Mouse (Mus musculus): ENCODE measurements around the gene Exoc7. TPM values are rescaled to one million over a fixed set of nuclear protein-coding genes. Genes with fewer than 3 reads are reported as not detected.

Gene Exoc7
- polyA plus RNA-seq, 1 experiment = 24.1 TPM

- WGBS = 85% methylated on average over 6 of the region's 6 CpGs
- Histone ChIP-seq H3K4me3 (ENCODE audit: low read depth, low read length) (no peak overlapping the region), H3K27ac (ENCODE audit: insufficient read depth, low read depth, low read length) (no peak overlapping the region), H3K36me3 (ENCODE audit: control insufficient read depth, insufficient read depth, low read length) (no peaks in the 10 kb centered on the region), H3K27me3 (ENCODE audit: control insufficient read depth, insufficient read depth, low read length) (peaks cover 10% of the 10 kb centered on the region), H3K4me1 (ENCODE audit: control insufficient read depth, insufficient read depth, insufficient read length, low read length) (peaks cover 8% of the 10 kb centered on the region)
- TF ChIP-seq POLR2A (IDR thresholded peaks at IDR 0.05; ENCODE audit: low read depth, low read length) = no peak
- TF ChIP-seq CTCF (IDR thresholded peaks at IDR 0.05; ENCODE audit: extremely low read depth, insufficient read length, insufficient replicate concordance, low read depth, low read length) = no peak
Measured at GRCm38 (mm10) chr11:116337531-116337930, 30.5 kb upstream of the Exoc7 start.

- 70% methylated on average over 12 of the region's 12 CpGs for WGBS
- H3K36me3 ChIP-seq (ENCODE audit: control insufficient read depth, insufficient read depth, low read length) = no peaks in the 10 kb centered on the region
- no peak for TF ChIP-seq CTCF (IDR thresholded peaks at IDR 0.05; ENCODE audit: extremely low read depth, insufficient read length, insufficient replicate concordance, low read depth, low read length)
- no peak for TF ChIP-seq POLR2A (IDR thresholded peaks at IDR 0.05; ENCODE audit: low read depth, low read length)
- no peak overlapping the region for H3K27ac ChIP-seq (ENCODE audit: insufficient read depth, low read depth, low read length)
- no peak overlapping the region for H3K4me3 ChIP-seq (ENCODE audit: low read depth, low read length)
- peaks cover 10% of the 10 kb centered on the region for H3K27me3 ChIP-seq (ENCODE audit: control insufficient read depth, insufficient read depth, low read length)
- H3K4me1 ChIP-seq (ENCODE audit: control insufficient read depth, insufficient read depth, insufficient read length, low read length) = peaks cover 8% of the 10 kb centered on the region
Measured at GRCm38 (mm10) chr11:116337000-116337399, 30.0 kb upstream of the Exoc7 start.

- no peak for TF ChIP-seq CTCF (IDR thresholded peaks at IDR 0.05; ENCODE audit: extremely low read depth, insufficient read length, insufficient replicate concordance, low read depth, low read length)
- TF ChIP-seq POLR2A (IDR thresholded peaks at IDR 0.05; ENCODE audit: low read depth, low read length) = no peak
- Histone ChIP-seq H3K36me3 (ENCODE audit: control insufficient read depth, insufficient read depth, low read length) (no peaks in the 10 kb centered on the region), H3K4me3 (ENCODE audit: low read depth, low read length) (no peak overlapping the region), H3K27ac (ENCODE audit: insufficient read depth, low read depth, low read length) (no peak overlapping the region), H3K4me1 (ENCODE audit: control insufficient read depth, insufficient read depth, insufficient read length, low read length) (peaks cover 8% of the 10 kb centered on the region), H3K27me3 (ENCODE audit: control insufficient read depth, insufficient read depth, low read length) (peaks cover 10% of the 10 kb centered on the region)
- 90% methylated on average over 4 of the region's 4 CpGs for WGBS
Measured at GRCm38 (mm10) chr11:116336393-116336792, 29.4 kb upstream of the Exoc7 start.

GRCm38 (mm10) chr11:116335244-116336036 is 28.4 kb upstream of the Exoc7 start, which contains the start of gene Foxj1:
Foxj1 (minus strand) TSS chr11:116335399.
- Histone ChIP-seq H3K4me1 (ENCODE audit: control insufficient read depth, insufficient read depth, insufficient read length, low read length) (peaks cover 8% of the 10 kb centered on the region), H3K36me3 (ENCODE audit: control insufficient read depth, insufficient read depth, low read length) (no peaks in the 10 kb centered on the region), H3K4me3 (ENCODE audit: low read depth, low read length) (peak within 1 kb of the TSS; percentile 87), H3K27me3 (ENCODE audit: control insufficient read depth, insufficient read depth, low read length) (peaks cover 10% of the 10 kb centered on the region), H3K27ac (ENCODE audit: insufficient read depth, low read depth, low read length) (no peak within 1 kb of the TSS)
- WGBS = 1% methylated on average over 59 of the region's 61 CpGs
- no peak for TF ChIP-seq POLR2A (IDR thresholded peaks at IDR 0.05; ENCODE audit: low read depth, low read length)
- peak; percentile 40; the same call in 1 of the 2 replicates for TF ChIP-seq CTCF (IDR thresholded peaks at IDR 0.05; ENCODE audit: extremely low read depth, insufficient read length, insufficient replicate concordance, low read depth, low read length)

- no peak overlapping the region for H3K4me3 ChIP-seq (ENCODE audit: low read depth, low read length)
- peaks cover 10% of the 10 kb centered on the region for H3K27me3 ChIP-seq (ENCODE audit: control insufficient read depth, insufficient read depth, low read length)
- H3K36me3 ChIP-seq (ENCODE audit: control insufficient read depth, insufficient read depth, low read length) = no peaks in the 10 kb centered on the region
- TF ChIP-seq CTCF (IDR thresholded peaks at IDR 0.05; ENCODE audit: extremely low read depth, insufficient read length, insufficient replicate concordance, low read depth, low read length) = no peak
- no peak for TF ChIP-seq POLR2A (IDR thresholded peaks at IDR 0.05; ENCODE audit: low read depth, low read length)
- no peak overlapping the region for H3K27ac ChIP-seq (ENCODE audit: insufficient read depth, low read depth, low read length)
- peaks cover 8% of the 10 kb centered on the region for H3K4me1 ChIP-seq (ENCODE audit: control insufficient read depth, insufficient read depth, insufficient read length, low read length)
- WGBS = 18% methylated on average over 26 of the region's 26 CpGs
Measured at GRCm38 (mm10) chr11:116334417-116334782, 27.4 kb upstream of the Exoc7 start.

- no peaks in the 10 kb centered on the region for H3K36me3 ChIP-seq (ENCODE audit: control insufficient read depth, insufficient read depth, low read length)
- H3K4me3 ChIP-seq (ENCODE audit: low read depth, low read length) = no peak overlapping the region
- H3K4me1 ChIP-seq (ENCODE audit: control insufficient read depth, insufficient read depth, insufficient read length, low read length) = peaks cover 8% of the 10 kb centered on the region
- H3K27me3 ChIP-seq (ENCODE audit: control insufficient read depth, insufficient read depth, low read length) = peaks cover 10% of the 10 kb centered on the region
- 31% methylated on average over 31 of the region's 31 CpGs for WGBS
- no peak overlapping the region for H3K27ac ChIP-seq (ENCODE audit: insufficient read depth, low read depth, low read length)
- TF ChIP-seq POLR2A (IDR thresholded peaks at IDR 0.05; ENCODE audit: low read depth, low read length) (no peak), CTCF (IDR thresholded peaks at IDR 0.05; ENCODE audit: extremely low read depth, insufficient read length, insufficient replicate concordance, low read depth, low read length) (no peak)
Measured at GRCm38 (mm10) chr11:116333526-116334416, 26.7 kb upstream of the Exoc7 start.

- peaks cover 10% of the 10 kb centered on the region for H3K27me3 ChIP-seq (ENCODE audit: control insufficient read depth, insufficient read depth, low read length)
- 42% methylated on average over 3 of the region's 3 CpGs for WGBS
- H3K27ac ChIP-seq (ENCODE audit: insufficient read depth, low read depth, low read length) = no peak overlapping the region
- TF ChIP-seq POLR2A (IDR thresholded peaks at IDR 0.05; ENCODE audit: low read depth, low read length) = no peak
- no peak for TF ChIP-seq CTCF (IDR thresholded peaks at IDR 0.05; ENCODE audit: extremely low read depth, insufficient read length, insufficient replicate concordance, low read depth, low read length)
- H3K36me3 ChIP-seq (ENCODE audit: control insufficient read depth, insufficient read depth, low read length) = no peaks in the 10 kb centered on the region
- H3K4me3 ChIP-seq (ENCODE audit: low read depth, low read length) = no peak overlapping the region
- peaks cover 8% of the 10 kb centered on the region for H3K4me1 ChIP-seq (ENCODE audit: control insufficient read depth, insufficient read depth, insufficient read length, low read length)
Measured at GRCm38 (mm10) chr11:116332983-116333270, 25.9 kb upstream of the Exoc7 start.
